Mouse (Mus musculus): ENCODE results near the gene Ssmem1. TPM values are rescaled to one million over a fixed set of nuclear protein-coding genes. Genes with fewer than 3 reads are reported as not detected.

The Ssmem1 gene
- polyA plus RNA-seq, 3 experiments from 2014 or later: not detected

DNA sequence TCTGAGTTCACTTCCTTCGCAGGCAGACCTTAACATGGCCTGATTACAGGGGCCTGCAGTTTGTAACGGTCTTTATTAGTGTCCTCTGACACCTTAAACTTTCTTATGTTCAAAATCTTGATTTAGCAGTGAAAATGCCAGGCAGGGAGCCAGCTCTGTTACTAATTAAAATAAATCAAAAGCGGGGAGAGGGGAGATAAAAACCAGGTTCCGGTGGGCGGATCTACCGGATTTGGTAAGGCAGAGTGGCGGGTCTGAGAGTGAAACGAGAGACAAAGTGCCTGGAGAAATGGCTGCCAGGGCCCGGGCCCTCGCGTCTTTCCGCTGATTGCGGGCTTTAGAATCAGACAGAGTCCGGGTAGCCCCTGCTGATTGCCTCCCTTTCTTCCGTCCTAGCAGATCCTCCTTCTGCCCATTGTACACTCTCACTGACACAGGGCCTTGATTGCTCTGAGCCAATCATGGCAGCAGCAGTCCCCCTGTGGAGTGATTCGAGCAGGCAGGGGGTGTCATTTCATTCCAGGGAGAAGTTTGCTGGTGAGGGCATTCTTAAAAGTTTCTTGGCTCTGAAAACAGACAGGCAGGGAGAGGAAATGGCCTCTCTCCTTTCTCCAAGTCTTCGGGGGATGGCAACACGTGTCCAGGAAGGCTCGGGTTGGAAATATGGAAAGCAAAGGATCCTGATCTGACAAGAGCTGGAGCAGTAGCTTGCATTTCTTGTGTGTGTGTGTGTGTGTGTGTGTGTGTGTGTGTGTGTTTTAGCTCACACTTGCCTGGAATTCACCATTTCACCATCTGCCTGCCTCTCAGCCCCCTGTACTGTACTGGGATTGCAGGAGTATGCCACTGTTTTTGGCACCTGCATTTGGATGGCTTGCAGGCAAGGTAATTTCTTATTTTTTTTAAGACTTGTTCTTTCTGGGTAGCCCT, 17.2 kb downstream of the Ssmem1 start:
- ATAC-seq: no peak

DNA sequence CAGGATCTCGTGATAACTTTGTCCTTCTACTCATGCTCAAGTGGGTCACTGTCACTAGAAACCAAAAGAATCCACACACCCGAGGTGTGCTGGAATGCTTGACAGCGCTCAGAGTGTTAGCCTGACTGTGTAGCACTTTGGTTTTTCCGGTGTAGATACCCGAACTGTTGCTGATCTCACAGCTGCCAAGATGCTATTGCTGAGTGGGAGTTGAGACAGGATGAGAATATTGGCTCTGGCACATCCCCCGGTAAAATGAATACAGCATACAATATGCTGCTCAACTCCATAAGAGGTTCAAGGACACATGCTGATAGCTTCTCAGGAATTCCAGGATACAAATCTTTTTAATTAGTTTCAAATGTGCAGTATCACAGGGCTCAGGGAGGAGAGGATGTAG, 19.2 kb downstream of the Ssmem1 start:
- ATAC-seq: no peak

- no peak for ATAC-seq
Observed at GRCm38 (mm10) chr6:30535340-30535739, 25.7 kb downstream of the Ssmem1 start.

GRCm38 (mm10) chr6:30538240-30538639, 28.6 kb downstream of the Ssmem1 start:
- no peak for ATAC-seq

GRCm38 (mm10) chr6:30538800-30539199, 29.2 kb downstream of the Ssmem1 start:
- no peak for ATAC-seq

DNA sequence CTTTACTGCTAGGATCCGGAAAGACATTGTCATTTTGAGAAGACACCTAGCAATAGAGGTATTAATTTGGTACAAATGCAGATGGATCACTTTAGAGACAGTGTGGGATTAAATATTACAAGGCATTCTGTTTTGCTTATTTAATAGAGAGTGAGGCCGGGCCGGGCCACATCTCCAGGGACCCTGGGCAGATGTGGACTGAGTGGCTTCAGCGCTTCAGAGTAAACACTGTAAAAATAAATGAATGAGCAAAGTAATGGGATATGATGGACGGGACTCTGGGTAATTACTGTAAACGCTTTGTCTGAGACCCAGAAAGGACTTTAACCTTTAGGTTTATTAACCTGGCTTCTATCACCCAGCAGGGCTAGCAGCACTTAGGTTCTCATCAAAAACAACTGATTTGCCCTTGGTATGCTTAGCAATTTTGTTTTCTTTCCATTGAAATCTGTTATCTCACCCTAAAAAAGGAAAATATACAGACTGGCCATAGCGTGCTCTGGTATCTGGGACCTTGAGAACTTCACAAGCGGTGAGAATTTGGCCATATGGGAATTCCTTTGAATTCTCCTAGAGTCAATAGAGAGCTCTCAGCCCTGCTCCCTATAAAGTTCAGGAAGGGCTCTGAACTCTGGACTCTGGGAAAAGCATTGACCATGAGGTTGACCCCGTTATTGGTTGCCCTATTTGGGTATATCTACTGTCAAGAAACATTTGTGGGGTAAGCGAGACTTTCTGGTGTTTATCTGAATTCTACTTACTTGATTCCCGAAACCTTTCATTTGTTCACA, 31.6 kb downstream of the Ssmem1 start, which contains the start of gene Cpa2:
Gene Cpa2 (plus strand): TSS at position 574 of the 791 bp plus-strand sequence.
- no peak for ATAC-seq

DNA sequence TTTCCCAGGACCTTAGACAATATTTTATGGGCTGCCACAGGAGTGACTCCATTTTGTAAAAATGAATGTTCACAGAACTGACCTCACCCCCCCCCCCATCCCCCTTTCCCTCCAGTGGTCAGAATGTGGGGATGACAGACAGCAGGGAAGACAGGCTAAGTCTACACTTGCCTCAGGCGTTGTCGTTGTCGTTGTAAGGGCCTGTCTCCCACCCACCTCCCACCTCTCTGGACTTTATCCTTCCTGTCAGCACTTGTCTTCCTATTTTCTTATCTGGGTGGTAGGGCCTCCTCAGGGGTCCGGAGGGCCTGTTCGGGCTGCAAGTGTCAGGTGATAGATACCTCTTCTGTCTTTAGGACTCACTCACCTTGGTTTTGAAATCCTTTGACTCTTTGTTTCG, 32.6 kb downstream of the Ssmem1 start:
- ATAC-seq: no peak

- ATAC-seq: no peak
Observed at GRCm38 (mm10) chr6:30543077-30543476, 33.4 kb downstream of the Ssmem1 start.

- no peak for ATAC-seq
Observed at GRCm38 (mm10) chr6:30543851-30544250, 34.2 kb downstream of the Ssmem1 start.

DNA sequence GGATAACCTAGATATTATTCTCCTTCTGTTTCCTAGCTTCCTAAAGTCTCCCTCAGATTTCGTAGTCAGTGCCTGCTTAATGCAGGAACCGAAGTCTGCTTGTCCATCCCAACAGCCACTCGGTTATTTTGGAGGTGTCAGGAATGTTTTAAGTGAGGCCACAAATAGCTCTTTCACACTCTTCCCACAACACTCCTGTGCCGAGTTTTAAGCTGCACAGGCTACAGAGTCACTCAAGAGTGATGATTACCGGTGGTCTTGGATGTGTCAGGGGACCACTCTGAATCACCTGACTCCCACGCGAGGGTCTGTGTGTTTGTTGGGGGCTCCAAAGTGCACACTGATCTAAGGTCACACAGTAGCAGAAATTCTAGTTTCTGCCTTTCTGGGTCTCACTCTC, 36.0 kb downstream of the Ssmem1 start:
- ATAC-seq: no peak

DNA sequence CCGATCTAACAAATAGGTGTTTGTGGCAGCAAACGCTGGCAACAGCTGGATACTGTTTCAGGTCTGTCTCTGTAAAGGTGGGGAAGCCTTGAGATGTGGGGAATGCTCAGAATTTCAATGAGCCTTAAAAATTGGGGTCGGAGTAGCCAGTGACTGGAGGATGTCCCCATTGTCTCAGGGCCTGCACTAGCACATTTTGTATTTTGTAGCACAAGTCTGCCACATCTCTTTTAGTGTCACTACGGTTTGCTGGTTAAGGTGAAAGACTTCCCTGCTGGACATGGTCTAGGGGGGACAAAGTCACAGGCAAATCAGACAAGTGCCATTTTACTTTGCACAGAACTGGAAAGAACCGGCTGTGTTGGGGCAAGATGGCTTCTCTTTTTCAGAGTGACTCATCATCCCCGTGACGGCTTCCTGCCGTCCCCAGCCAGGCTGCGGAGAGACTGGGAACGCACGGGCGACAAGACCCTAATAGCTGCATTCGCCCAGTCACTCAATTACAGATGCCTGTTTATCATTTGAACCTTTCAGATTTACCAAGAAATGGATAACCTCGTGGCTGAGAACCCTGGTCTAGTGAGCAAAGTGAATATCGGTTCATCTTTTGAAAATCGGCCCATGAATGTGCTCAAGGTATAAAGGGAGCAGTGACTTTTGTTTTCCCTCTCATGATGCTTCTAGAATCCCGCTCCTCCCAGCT, 37.1 kb downstream of the Ssmem1 start:
- ATAC-seq: peak; percentile 85

DNA sequence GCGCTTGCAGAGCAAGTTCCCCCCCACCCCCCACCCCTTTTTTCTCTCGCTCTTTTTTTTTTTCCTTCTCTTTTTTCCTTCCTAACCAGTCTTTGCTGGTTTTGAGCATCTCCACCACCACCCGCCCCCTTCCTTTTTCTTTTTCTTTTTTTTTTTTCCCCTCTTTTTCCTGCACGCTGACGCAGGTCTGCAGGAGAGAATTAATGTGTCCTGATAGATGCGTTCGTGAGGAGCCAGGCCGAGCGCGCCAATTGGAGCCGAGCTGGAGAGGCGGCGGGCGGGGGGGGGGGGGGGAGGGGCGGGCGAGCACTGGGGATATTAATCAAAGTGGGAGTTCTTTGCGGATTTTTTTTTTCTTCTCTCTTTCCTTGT, 37.6 kb downstream of the Ssmem1 start:
- ATAC-seq: no peak

GRCm38 (mm10) chr6:30547656-30548306, 38.1 kb downstream of the Ssmem1 start:
- no peak for ATAC-seq

DNA sequence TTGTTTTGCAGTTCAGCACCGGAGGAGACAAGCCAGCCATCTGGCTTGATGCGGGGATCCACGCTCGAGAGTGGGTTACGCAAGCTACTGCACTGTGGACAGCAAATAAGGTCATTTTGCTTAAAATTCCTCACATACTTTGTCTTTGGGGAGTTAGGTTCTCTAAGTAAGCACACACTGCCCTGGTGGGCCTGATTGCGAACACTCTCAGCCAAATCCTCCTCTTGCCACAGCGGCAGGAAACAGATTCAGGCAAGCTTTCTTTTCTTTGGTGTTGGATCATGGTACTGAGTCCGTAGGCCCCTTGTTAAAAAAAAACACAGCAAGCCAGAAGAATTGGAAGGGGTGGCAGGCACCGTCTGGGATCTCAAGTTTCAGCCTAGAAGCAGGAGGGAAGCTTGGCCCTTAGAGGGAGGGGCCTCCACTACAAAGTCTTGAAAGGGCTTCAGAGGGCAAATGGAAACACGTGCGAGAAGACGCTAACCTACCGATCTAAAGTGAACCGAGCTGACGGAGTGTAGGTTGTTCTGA, 39.6 kb downstream of the Ssmem1 start:
- no peak for ATAC-seq

DNA sequence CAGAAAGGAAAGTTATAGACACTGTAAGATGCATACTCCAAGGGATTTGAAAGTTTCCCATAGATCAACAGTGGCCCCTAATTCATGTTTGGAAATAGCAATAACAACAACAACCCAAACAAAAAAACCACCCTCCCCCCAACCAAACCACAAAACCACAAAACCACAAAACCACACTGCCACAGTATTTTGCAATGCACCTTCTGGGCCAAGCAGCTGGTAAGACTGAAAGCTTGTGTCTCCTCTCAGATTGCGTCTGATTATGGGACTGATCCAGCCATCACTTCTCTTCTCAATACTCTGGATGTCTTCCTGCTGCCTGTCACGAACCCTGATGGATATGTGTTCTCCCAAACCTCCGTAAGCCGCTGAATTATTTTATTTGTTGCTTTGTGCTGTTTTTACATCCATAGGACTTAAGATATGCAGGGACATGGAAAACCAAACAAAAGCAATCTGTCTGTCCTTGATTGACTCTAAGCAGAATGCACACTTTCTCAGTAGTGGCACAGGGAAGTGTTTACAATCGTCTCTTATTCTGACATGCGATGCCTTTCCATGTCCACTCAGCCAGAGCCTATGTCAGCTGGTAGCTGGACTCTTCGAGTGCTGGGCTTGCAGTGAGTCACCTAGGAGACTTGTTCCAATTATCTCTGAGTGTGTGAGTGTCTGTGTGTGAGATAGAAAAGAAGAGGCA, 41.0 kb downstream of the Ssmem1 start:
- no peak for ATAC-seq

DNA sequence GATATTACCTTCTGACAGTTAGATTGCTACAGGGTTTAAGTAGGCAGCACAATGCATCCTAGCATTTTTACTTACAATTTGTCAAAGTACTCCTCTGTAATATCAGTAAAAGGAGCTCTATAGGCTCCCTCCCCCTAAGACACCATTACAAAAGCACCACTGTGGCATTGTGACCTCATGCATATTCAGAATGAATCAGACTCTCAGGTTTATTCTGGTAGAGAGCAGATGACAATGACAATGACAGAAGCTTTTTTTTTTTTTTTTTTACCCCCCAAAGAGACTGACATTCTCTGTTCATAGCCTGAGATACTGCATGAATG, 41.5 kb downstream of the Ssmem1 start:
- no peak for ATAC-seq

- no peak for ATAC-seq
Observed at GRCm38 (mm10) chr6:30551644-30552580, 42.3 kb downstream of the Ssmem1 start.

DNA sequence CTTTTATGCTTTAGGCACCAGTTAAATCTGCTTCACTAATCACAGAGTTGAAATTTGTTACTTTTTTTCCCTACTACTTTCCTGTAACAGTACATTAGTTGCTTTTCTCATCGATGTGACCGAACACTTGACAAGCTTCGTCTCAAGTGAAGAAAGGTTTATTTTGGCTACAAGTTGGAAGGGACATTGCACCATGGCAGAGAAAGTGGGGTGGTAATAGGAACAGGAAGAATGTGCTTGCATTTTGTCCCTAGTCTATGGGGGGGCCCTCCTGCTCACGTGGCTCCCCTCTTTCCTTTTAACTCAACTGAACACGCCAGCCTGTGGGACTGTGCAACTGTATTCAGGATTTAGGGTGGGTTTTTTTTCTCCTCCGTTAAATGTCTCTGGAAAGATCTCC, 43.0 kb downstream of the Ssmem1 start:
- ATAC-seq: no peak

GRCm38 (mm10) chr6:30553381-30554010, 43.8 kb downstream of the Ssmem1 start:
- no peak for ATAC-seq

- ATAC-seq: no peak
Observed at GRCm38 (mm10) chr6:30554092-30554491, 44.4 kb downstream of the Ssmem1 start.

All from inflammation-experienced regulatory T-cells, adult 6 months (primary cell).